Mouse (Mus musculus) heart, embryonic 10.5 days (tissue): ENCODE data around the gene Cryzl2. TPM values are rescaled to one million over a fixed set of nuclear protein-coding genes. Genes with fewer than 3 reads are reported as not detected.
A peak's percentile ranks its signal among the peaks of the same experiment; 100 is the strongest.

Source experiments
- DNase-seq: peaks from one replicate; pipeline ENCODE4 v3.0.0-alpha.2; 2017; ENCODE audit warnings: low spot score
- H3K27ac ChIP-seq: fragments of 300-500 bp; sonication (generic); 2 replicates; pipeline ENCODE4 v1.5.1; 2016; ENCODE audit warnings: mild to moderate bottlenecking
- H3K27me3 ChIP-seq: fragments of 300-500 bp; sonication (generic); 2 replicates; pipeline ENCODE4 v1.6.1; 2016; ENCODE audit warnings: mild to moderate bottlenecking; ENCODE audit not compliant: poor library complexity, insufficient read depth, severe bottlenecking
- H3K36me3 ChIP-seq: fragments of 300-500 bp; sonication (generic); 2 replicates; pipeline ENCODE4 v1.6.1; 2016; ENCODE audit warnings: mild to moderate bottlenecking, moderate library complexity
- H3K4me1 ChIP-seq: fragments of 300-500 bp; sonication (generic); 2 replicates; pipeline ENCODE4 v1.6.1; 2016; ENCODE audit warnings: mild to moderate bottlenecking
- H3K4me3 ChIP-seq: fragments of 300-500 bp; sonication (generic); 2 replicates; pipeline ENCODE4 v1.5.1; 2016; ENCODE audit warnings: mild to moderate bottlenecking, moderate library complexity
- H3K9me3 ChIP-seq: fragments of 300-500 bp; sonication (generic); 2 replicates; pipeline ENCODE4 v1.6.1; 2016; ENCODE audit warnings: mild to moderate bottlenecking, moderate library complexity
- WGBS: fragments of 180-500 bp; shearing (Covaris S2); methylation state at CpG from one replicate; pipeline ENCODE4 v1.1.7; 2016; 5-methylcytosine and 5-hydroxymethylcytosine counted together
- polyA plus RNA-seq: library from polyadenylated mRNA; unstranded; fragments of >200 nt; fragmentation: Nextera tagmentation; extraction: Ambion mirVana; gene quantifications from 2 replicates; pipeline ENCODE4 v1.2.1, GENCODE M21; 2016

The Cryzl2 gene
- polyA plus RNA-seq, 1 experiment from 2014 or later, result 15.1 TPM

- H3K4me1 ChIP-seq, result 0 out of 2 replicates have a peak, but pooled peaks cover 6% of the 10 kb centered on the region
- no peaks in the 10 kb centered on the region for H3K27me3 ChIP-seq
- DNase-seq, result no peak
- 90% methylated on average over 4 of the region's 4 CpGs for WGBS
- no peak overlapping the region for H3K4me3 ChIP-seq
- H3K9me3 ChIP-seq, result no peaks in the 10 kb centered on the region
- H3K27ac ChIP-seq, result no peak overlapping the region
- H3K36me3 ChIP-seq, result no peaks in the 10 kb centered on the region
These were observed 30.8 kb upstream of the Cryzl2 start for GRCm38 (mm10) chr1:157427604-157428003.

DNA sequence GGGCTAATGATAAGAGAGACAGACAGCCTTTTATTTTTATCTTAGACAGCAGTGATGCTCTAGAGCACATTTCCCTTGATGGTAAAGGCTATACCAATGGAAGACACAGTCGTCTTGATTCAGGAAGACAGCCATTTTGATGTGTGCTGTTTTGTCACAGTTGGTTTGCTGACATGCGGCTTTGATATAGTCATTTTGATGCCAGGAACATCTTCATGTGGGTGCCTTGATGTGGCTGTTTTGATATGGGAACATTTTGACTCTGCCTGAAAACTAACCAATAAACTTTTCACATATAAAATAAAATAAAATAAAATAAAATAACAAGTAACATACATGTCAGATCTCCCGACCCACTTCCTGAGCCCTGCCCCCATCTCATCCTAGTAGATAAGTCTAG, 30.0 kb upstream of the Cryzl2 start:
- DNase-seq, result no peak
- Histone ChIP-seq H3K36me3 (no peaks in the 10 kb centered on the region), H3K4me1 (peaks cover 9% of the 10 kb centered on the region; the same call in 1 of the 2 replicates), H3K4me3 (no peak overlapping the region), H3K27ac (no peak overlapping the region), H3K27me3 (no peaks in the 10 kb centered on the region), H3K9me3 (no peaks in the 10 kb centered on the region)
- 86% methylated on average over 3 of the region's 3 CpGs for WGBS

GRCm38 (mm10) chr1:157433316-157433715, 25.1 kb upstream of the Cryzl2 start:
- H3K4me1 ChIP-seq, result peaks cover 5% of the 10 kb centered on the region; the same call in 1 of the 2 replicates
- H3K27ac ChIP-seq, result no peak overlapping the region
- no peak overlapping the region for H3K4me3 ChIP-seq
- no peaks in the 10 kb centered on the region for H3K27me3 ChIP-seq
- no peak for DNase-seq
- no peaks in the 10 kb centered on the region for H3K9me3 ChIP-seq
- no peaks in the 10 kb centered on the region for H3K36me3 ChIP-seq
- 30% methylated on average over 3 of the region's 3 CpGs for WGBS

DNA sequence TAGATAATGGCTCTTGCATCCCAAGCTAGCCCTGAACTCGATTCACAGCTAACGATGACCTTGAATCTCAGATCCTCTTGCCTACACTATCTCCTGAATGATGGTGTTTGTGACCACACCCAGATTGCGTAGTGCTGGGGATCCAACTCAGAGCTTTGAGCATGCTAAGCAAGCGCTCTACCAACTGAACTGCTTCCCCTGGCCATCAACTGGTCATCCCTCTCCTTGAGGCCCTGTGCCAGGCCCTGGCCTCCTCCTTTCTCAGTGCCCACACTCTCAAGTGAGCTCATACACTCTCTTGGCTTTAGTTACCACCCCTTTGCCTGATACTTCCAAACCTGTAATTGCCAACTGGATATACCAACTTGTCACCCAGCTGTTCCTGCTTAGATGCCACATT, 24.0 kb upstream of the Cryzl2 start:
- Histone ChIP-seq H3K36me3 (no peaks in the 10 kb centered on the region), H3K27ac (no peak overlapping the region), H3K4me1 (peaks cover 5% of the 10 kb centered on the region; the same call in 1 of the 2 replicates), H3K9me3 (no peaks in the 10 kb centered on the region), H3K4me3 (no peak overlapping the region), H3K27me3 (no peaks in the 10 kb centered on the region)
- no peak for DNase-seq
- WGBS, result 89% methylated on average over 4 of the region's 4 CpGs

DNA sequence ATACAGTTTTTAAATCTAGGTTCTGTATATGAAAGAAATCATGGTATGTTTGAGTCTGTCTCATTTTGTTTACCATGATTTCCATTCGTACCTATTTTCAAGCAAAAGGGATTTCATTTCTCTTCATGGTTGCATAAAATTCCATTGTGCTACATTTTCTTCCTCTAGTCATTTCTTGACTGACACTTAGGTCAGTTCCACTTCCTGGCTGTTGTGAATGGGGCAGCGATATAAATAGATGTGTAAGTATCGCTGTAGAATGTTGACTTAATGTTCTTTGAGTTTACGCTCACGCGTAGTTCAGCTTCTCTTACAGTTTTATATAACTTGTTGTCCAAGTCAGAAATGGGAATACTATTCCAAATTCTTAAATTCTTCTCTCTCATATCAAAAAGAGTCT, 22.5 kb upstream of the Cryzl2 start:
- Histone ChIP-seq H3K27me3 (no peaks in the 10 kb centered on the region), H3K27ac (no peak overlapping the region), H3K9me3 (no peaks in the 10 kb centered on the region), H3K4me3 (no peak overlapping the region), H3K4me1 (peaks cover 13% of the 10 kb centered on the region), H3K36me3 (no peaks in the 10 kb centered on the region)
- no peak for DNase-seq
- 85% methylated on average over 6 of the region's 6 CpGs for WGBS

- no peak for DNase-seq
- Histone ChIP-seq H3K27ac (no peak overlapping the region), H3K27me3 (no peaks in the 10 kb centered on the region), H3K9me3 (no peaks in the 10 kb centered on the region), H3K4me1 (peaks cover 17% of the 10 kb centered on the region), H3K4me3 (no peak overlapping the region), H3K36me3 (no peaks in the 10 kb centered on the region)
- WGBS, result 91% methylated on average over 2 of the region's 2 CpGs
These were observed 20.1 kb upstream of the Cryzl2 start for GRCm38 (mm10) chr1:157438290-157438689.

DNA sequence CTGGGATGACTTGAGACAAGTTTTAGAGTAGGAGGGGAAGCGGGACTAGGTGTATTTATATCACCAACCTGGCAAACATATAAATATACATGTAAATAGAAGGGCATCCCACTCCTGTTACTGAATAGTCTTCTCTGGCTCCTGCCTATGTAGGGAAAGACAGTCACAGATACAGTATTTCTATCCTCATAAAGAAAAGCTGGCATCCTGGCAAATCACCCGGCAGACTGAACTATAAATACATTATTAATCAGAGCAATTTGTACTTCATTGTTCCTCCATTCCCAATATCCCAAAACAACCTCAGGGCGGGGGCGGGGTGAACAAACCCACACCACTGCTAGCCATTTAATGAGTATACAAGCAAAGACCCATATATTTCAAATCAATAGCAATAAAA, 19.3 kb upstream of the Cryzl2 start:
- H3K36me3 ChIP-seq, result no peaks in the 10 kb centered on the region
- no peak overlapping the region for H3K27ac ChIP-seq
- no peak overlapping the region for H3K4me3 ChIP-seq
- no peaks in the 10 kb centered on the region for H3K27me3 ChIP-seq
- DNase-seq, result no peak
- H3K9me3 ChIP-seq, result no peaks in the 10 kb centered on the region
- WGBS, result 86% methylated on average over 4 of the region's 4 CpGs
- peaks cover 22% of the 10 kb centered on the region for H3K4me1 ChIP-seq

DNA sequence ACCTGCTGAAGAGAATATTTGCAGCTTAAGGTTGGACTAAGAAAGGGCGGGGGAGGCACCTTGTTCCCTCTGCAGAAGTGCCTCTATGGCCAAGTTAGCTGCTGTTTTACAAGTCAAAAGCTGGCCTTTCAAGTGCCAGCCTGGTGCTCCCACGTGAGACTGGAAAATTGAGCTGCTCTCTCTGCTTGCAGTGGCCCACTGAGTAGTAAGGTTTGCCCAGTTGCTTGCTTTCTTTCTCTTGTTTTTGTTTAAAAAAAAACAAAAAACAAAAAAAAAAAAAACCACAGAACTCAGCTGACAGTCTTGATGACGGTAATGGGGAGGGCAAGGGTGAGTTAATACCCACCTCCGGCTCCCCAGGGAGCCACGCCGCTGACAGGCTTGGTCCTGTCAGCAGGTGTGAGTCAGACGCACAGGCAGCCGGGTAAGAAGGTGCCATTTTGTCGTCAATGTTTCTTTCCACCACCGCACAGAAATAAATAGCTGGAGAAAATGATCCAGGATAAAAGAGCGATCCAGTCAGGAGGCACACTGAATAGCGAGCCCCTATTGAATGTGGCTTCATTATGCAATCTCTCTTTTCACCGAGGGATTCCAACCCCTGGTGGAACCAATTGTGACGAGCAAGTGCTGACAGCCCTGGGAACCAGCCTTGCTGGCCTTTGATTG, 18.3 kb upstream of the Cryzl2 start:
- 4% methylated on average over 14 of the region's 14 CpGs for WGBS
- Histone ChIP-seq H3K27me3 (no peaks in the 10 kb centered on the region), H3K9me3 (no peaks in the 10 kb centered on the region), H3K4me1 (peaks cover 31% of the 10 kb centered on the region), H3K36me3 (no peaks in the 10 kb centered on the region), H3K4me3 (peak overlapping the region; percentile 43), H3K27ac (peak overlapping the region; percentile 73; the same call in 1 of the 2 replicates)
- DNase-seq, result peak; percentile 74

- WGBS, result 13% methylated on average over 14 of the region's 14 CpGs
- no peaks in the 10 kb centered on the region for H3K9me3 ChIP-seq
- no peaks in the 10 kb centered on the region for H3K36me3 ChIP-seq
- H3K4me3 ChIP-seq, result peak overlapping the region; percentile 35; the same call in 1 of the 2 replicates
- H3K27me3 ChIP-seq, result no peaks in the 10 kb centered on the region
- H3K4me1 ChIP-seq, result peaks cover 50% of the 10 kb centered on the region
- DNase-seq, result peak; percentile 75
- peak overlapping the region; percentile 83 for H3K27ac ChIP-seq
These were observed 15.2 kb upstream of the Cryzl2 start for GRCm38 (mm10) chr1:157443026-157443722.

- Histone ChIP-seq H3K36me3 (no peaks in the 10 kb centered on the region), H3K4me3 (peak overlapping the region; percentile 35; the same call in 1 of the 2 replicates), H3K4me1 (peaks cover 57% of the 10 kb centered on the region), H3K27me3 (no peaks in the 10 kb centered on the region), H3K27ac (peak overlapping the region; percentile 83), H3K9me3 (no peaks in the 10 kb centered on the region)
- peak; percentile 74 for DNase-seq
- WGBS, result 16% methylated on average over 19 of the region's 19 CpGs
These were observed 14.4 kb upstream of the Cryzl2 start for GRCm38 (mm10) chr1:157443723-157444561.

DNA sequence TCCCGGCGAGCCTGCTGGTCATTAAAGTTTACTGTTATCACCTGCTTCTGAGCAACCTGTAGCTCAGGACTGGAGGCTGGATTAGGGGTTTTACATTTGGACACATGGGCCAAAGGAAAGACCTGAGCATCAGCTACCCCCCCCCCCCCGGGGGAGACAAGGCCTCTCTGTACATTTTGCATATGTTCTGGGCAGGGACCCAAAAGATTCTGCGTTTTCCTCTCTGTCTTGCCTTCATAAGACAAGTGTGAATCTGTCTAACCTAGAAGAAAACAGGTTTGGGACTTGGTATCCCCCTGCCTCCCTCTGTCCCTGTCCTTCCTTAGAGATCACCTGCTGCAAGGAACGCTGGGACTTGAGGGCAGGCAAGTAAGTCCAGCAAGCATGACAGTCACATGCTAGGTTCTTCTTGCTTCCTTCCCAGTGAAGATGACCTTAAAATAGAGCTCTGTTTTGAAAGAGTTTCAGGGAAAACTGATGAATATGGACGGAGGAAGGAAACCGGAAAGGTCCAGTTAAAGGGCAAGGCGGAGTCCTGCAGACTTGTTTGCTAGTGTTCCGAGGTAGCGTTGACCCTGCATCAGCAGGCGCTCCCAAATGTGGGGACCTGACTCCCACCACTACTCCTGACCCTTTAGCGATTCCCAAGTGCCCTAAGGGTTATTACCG, 13.6 kb upstream of the Cryzl2 start:
- peaks cover 62% of the 10 kb centered on the region for H3K4me1 ChIP-seq

GRCm38 (mm10) chr1:157445398-157445910, 12.9 kb upstream of the Cryzl2 start:
- H3K27me3 ChIP-seq, result no peaks in the 10 kb centered on the region
- H3K4me3 ChIP-seq, result no peak overlapping the region
- 80% methylated on average over 6 of the region's 6 CpGs for WGBS
- H3K4me1 ChIP-seq, result peaks cover 61% of the 10 kb centered on the region
- no peak for DNase-seq
- H3K9me3 ChIP-seq, result no peaks in the 10 kb centered on the region
- no peak overlapping the region for H3K27ac ChIP-seq
- no peaks in the 10 kb centered on the region for H3K36me3 ChIP-seq

More for the DNA sequence above, 13.6 kb upstream of the Cryzl2 start:
- no peaks in the 10 kb centered on the region for H3K9me3 ChIP-seq
- no peaks in the 10 kb centered on the region for H3K27me3 ChIP-seq
- no peaks in the 10 kb centered on the region for H3K36me3 ChIP-seq
- no peak for DNase-seq
- no peak overlapping the region for H3K4me3 ChIP-seq
- H3K27ac ChIP-seq, result peak overlapping the region; percentile 83
- 61% methylated on average over 13 of the region's 13 CpGs for WGBS
